Mouse (Mus musculus) kidney, postnatal 4 days (tissue): ENCODE measurements around the gene Olfr557.

Experiments used
- DNase-seq, 2 experiments: peaks; one replicate each; pipeline ENCODE4 v3.0.0; 2021; ENCODE audit warnings: mixed read lengths in 2 of 2

Gene Olfr557

GRCm38 (mm10) chr7:102695358-102696125, at the start of gene Olfr557:
Olfr557 (plus strand) TSS chr7:102695910.
- peak; percentile 35 to 39 for DNase-seq

DNA sequence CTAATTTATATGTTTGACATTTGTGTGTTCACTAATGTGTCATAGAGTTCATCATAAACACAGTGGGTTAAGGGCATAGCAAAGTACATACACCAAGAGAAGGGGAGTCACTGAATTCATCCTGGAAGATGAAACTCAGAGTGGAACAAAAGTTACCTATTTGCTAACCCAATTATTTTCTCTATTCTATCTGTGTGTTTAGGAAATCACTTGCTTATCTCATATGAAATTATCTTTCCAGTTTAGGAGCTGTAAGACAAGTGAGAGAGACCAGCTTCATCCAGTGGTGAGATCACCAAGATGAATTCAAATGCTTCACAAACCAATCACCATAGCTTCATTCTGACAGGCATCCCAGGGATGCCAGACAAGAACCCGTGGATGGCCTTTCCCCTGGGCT, 37.2 kb upstream of the Olfr557 start, which contains the start of gene Olfr555:
Gene Olfr555 (plus strand): TSS at position 301 of the 400 bp plus-strand sequence.
- DNase-seq = no peak

DNA sequence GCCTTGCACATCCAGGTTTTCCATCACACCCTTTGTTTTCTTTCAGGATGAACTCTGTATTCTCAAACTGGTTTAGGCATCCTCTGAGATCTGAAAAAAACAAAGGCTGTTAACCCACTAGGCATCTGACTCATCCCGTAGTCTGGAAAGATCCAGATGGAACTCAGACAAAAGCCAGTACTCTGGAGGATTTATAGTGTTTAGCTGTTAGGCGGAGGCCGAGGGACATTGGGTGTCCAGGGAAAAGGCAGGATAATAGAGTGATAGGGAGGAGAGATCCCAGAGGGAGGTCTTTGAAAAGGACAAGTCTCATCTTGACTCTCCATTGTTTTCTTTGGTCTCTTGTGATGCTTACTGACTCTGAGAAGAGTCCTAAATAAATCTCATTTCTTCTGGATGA, 31.1 kb upstream of the Olfr557 start, which contains the start of gene Olfr556:
Gene Olfr556 (plus strand): TSS at position 301 of the 400 bp plus-strand sequence.
- no peak for DNase-seq

GRCm38 (mm10) chr7:102665378-102665777, 30.3 kb upstream of the Olfr557 start:
- DNase-seq = peak; percentile 8 to 12

GRCm38 (mm10) chr7:102676225-102676624, 19.5 kb upstream of the Olfr557 start:
- no peak for DNase-seq

GRCm38 (mm10) chr7:102681916-102682315, 13.8 kb upstream of the Olfr557 start:
- DNase-seq = no peak

DNA sequence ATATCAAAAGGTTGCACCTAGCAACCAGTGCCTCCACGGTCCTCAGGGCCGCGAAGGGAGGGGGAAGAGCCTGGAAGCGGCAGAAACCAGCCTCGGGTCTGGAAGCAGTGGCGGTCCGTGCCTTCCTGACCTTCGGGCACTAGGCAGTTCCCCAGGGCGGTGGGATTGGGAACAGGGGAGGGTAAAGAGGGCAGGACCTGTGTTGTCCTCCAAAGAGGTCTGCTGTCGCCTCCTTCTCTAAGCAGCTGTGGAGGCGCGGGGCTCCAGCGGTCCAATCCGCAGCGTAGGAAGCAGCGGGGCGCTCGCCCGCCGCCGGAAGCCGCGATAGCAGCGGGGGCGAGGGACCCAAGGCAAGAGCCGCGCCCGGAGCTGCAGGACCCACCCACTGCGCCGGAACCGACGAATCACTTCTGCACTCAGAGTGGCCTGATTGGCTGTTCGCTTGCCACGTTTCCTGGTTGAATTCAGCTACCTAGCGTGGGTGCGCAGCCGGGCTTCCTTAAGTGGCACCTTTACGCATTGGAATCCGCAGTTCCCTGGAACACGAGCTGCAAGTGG, 8.7 kb upstream of the Olfr557 start, which contains the start of gene Trim68:
Gene Trim68 (minus strand): TSS at position 384 of the 558 bp plus-strand sequence.
- DNase-seq = peak; percentile 91 to 95

GRCm38 (mm10) chr7:102698461-102698860, 2.8 kb downstream of the Olfr557 start:
- no peak for DNase-seq

GRCm38 (mm10) chr7:102701915-102702314, 6.2 kb downstream of the Olfr557 start, which contains the start of gene Olfr558:
Olfr558 (plus strand) TSS chr7:102702215.
- DNase-seq = no peak

DNA sequence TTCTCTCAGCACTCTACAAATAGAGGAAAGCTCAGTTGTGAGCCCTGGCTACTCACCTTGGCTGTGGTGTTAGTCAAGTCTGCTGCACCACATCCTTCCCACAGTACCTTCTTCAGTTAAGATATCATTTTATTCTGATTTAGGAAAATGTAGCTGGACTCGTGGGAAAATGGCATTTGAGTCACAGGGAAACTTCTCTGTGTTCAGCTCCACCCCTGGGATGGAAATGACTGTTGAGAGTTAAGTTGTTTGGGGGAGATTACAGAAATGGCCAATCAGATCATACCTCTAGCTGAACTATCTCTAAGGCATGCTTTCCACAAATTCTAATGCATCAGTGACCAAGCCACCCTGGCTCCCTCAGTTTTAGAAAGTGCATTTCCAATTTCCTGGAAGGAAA, 23.3 kb downstream of the Olfr557 start, which contains the start of gene Olfr33:
Gene Olfr33 (minus strand): TSS at position 101 of the 400 bp plus-strand sequence.
- DNase-seq = no peak

GRCm38 (mm10) chr7:102727391-102727790, 31.7 kb downstream of the Olfr557 start, which contains the start of gene Olfr559:
Olfr559 (minus strand) TSS chr7:102727491.
- no peak for DNase-seq

DNA sequence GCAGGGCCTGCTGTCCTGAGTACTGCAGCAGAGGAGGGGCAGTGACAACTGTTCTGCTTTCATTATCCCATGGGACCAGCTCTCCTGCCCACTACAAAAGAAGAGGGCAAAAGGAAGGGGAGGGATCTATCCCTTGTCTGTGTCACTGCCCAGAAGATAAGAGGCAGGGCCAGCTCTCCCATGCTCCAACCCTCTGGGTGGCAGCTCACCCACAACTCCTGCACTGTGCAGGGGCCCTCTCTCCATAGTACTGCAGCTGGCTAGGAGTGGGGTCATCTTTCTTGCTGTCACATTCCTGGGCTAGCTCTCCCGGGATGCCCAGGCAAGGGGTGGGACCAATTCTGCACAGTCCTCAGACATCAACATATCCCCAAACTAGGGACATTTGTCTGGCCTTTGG, 38.1 kb downstream of the Olfr557 start:
- DNase-seq = no peak

- DNase-seq = no peak
Measured at GRCm38 (mm10) chr7:102737705-102738104, 42.0 kb downstream of the Olfr557 start.
